Mouse (Mus musculus) kidney, adult 11 months (tissue): ENCODE measurements around the gene Cbfa2t2.
A peak's percentile ranks its signal among the peaks of the same experiment; 100 is the strongest.

Source experiments
- DNase-seq: peaks from one replicate; pipeline ENCODE4 v3.0.0; 2022

The Cbfa2t2 gene

GRCm38 (mm10) chr2:154436458-154437190 is at the start of gene Cbfa2t2:
Gene Cbfa2t2 (plus strand): TSS chr2:154436481.
- DNase-seq: peak; percentile 63

GRCm38 (mm10) chr2:154390180-154390964 is 45.9 kb upstream of the Cbfa2t2 start:
- peak; percentile 98 for DNase-seq

- DNase-seq: no peak
Observed at GRCm38 (mm10) chr2:154394602-154395001, 41.7 kb upstream of the Cbfa2t2 start.

GRCm38 (mm10) chr2:154396529-154396928 is 39.8 kb upstream of the Cbfa2t2 start:
- DNase-seq: no peak

DNA sequence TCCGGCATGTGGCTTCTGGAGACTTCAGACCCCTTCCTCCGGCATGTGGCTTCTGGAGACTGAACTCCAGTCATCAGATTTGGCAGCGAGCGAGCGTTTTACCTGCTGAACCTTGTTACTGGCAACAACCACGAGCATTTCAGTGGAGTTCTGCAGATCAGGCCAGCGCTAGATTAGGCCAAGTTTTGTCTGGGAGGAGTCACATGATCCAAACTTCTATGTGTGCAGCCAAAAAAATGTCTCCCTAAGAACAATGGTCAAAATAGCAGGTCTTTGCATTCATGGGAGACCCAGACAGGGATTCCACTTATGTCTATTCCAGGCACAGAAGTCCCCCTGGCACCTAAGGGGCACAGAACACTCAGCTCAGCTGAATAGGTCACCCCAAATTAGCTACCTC is 38.0 kb upstream of the Cbfa2t2 start:
- DNase-seq: peak; percentile 70

GRCm38 (mm10) chr2:154399325-154399724 is 37.0 kb upstream of the Cbfa2t2 start:
- DNase-seq: no peak

GRCm38 (mm10) chr2:154401976-154402375 is 34.3 kb upstream of the Cbfa2t2 start:
- DNase-seq: no peak

DNA sequence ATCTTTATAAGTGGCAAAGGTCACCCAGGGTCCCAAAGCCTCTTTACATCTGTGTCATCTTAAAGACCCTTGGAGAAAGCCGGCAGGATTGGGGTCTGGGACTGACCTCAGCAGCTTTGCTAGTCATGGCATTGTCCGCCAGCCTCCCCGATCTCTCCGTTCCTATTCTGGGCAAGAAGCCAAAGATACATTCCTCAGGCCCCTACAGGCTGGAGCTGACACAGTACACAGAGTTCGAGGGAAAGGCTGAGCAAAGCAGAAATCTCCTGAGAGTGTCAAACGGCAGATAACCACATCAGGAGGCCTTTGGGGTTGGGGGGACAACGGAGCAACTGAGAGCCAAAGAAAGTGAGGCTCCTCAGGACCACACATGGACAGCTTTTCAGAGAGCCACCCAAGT is 33.5 kb upstream of the Cbfa2t2 start:
- DNase-seq: peak; percentile 78

GRCm38 (mm10) chr2:154405447-154405994 is 30.8 kb upstream of the Cbfa2t2 start:
- no peak for DNase-seq

DNA sequence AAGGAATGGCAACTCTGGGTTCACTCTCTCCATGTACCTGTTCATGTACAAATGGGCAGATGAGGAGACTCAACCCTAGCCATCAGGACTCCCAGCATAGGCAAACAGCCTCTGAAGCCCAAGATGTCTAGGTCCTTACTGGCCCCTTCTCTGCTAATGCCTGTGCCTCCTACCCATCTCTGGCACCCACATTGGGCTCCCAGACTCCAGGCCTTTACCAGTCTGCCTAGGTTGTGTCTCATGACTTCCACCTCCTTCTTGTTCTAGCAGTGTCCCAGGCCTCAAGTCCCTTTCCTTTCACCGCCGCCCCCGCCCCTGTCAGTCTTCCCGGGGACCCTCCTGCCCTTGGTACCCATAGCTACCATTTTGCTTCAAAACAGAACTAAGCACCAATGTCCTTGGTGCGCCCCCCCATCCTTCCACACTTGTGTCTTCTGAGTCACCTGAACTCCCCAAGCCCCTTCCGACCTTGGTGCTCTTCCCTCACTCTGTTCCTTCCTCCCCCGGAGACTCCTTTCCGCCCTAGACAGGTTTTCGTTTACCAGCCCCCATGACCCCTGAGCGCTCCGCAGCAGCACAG is 29.1 kb upstream of the Cbfa2t2 start:
- peak; percentile 24 for DNase-seq

- DNase-seq: peak; percentile 91
Observed at GRCm38 (mm10) chr2:154407643-154408445, 28.4 kb upstream of the Cbfa2t2 start, which contains the start of gene Snta1. Gene Snta1 (minus strand): TSS chr2:154408099.

- DNase-seq: no peak
Observed at GRCm38 (mm10) chr2:154410355-154410754, 25.9 kb upstream of the Cbfa2t2 start.

DNA sequence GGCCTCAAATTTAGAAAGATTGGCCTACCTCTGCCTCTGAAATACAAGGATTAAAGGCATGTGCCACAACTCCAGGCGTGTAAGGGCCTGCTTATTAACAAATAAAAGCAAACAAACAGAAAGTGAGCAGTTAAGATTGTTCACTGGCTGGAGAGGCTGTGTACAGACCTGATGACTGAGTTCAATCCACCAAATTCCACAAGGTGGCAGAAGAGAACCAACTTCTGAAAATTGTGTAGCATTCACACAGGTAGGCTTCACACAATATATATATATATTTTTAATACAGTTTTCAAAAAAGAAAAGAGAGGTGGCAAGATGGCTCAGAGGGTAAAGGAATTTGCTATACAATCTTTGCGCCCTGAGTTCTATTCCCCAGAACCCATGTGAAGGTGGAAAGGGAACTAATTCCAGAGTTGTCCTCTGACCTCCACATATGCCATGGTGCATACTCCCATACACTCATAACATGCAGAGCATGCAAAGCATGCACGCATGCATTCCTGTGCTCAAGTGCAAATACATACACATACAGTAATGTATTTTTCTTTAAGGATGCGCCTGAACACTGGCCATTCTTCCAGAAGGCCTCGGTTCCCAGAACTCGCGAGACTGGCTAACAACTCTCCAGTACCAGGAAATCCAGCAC is 24.1 kb upstream of the Cbfa2t2 start:
- no peak for DNase-seq

- no peak for DNase-seq
Observed at GRCm38 (mm10) chr2:154417107-154417506, 19.2 kb upstream of the Cbfa2t2 start.

DNA sequence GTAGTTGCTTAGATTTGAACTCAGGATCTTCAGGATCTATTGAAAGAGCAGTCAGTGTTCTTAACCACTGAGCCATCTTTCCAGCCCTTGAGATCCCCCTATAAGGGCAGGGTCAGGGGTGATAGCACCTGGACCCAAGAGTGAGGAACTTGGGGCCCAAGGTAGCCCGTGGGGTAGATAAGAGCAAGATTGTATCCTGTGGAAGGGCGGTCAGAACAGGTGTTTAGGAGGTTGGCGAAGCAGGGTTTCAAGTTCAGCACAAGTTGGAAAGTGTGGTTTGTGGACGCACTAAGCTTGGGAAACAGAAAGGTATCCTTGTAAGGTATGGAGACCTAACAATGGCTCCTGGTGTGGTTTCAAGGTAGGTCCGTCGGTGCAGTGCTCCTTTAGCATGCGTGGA is 18.3 kb upstream of the Cbfa2t2 start:
- DNase-seq: no peak

DNA sequence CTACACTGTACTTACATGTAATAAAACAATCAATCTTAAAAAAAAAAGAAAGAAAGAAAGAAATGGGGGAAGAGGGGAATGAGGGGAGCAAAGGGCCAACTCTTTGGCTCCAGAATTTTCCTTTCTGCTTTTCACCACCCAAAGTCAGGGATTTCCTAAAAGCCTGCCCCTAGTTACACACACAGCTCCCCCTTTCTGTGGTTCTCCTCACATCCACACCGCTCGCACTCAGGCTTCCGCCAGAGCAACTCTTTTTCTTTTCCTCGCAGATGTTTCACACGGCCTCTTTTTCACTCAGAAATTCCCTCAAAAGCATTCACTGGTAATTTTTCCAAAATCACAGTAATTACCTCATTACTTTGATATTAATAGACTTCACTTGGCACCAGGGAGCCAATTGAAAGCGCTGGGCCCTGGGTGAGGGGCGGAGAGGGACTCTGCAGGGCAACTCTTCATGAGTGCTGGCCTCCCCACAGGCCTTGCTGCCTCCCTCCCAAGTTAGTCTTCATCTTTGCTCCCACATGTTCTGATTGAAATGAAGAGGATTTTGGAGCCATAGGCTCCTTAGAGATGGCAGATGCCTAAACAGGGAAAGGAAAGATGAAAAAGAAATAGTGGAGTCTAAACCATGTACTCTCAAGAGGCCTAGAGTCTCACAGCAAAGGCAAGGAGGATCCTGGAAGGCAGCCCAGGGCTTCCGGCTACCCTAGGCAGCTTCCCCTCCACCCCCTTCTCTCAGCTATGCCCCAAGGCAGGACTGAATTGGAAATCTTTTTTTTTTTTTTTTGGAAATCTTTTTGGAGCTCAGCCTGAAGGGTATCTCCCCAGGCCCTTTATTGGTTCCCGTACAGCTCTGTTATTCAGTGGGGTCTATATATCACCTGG is 16.4 kb upstream of the Cbfa2t2 start:
- no peak for DNase-seq

DNA sequence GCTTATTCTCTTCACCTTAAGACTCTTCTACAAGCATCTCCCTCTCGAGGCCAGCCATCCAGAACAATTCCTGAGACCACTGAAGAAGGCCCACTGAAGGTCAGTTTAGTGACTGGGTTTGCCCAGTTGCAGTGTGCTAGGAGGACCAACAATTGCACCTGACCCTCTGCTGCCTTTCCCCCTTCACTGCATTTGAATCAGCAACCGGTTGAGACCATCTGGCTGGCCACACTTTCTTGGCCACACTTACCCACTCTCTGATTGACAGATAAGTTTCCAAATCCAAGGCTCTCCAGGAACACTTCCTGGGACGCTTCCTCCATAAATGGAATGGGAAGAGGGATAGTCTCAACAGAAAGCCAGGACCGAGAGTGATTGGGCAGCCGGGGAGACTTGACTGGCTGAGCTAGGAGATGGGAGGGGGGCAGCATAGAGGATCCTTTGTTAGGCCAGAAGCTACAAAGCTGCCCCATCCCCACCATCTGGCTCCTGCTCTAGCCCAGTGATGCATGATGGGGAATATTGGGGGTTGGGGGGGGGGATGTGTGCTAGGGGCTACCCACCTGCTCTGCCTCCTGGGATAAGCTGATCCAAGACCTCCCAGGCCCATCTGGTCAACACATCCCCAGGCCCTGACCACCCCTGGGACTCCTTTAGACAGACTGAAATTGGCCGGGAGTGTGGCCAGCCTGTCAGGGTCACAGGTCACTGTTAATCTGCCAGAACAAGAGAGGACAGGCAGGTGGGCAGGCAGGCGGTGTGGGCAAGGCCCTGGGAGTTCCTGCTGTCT is 15.1 kb upstream of the Cbfa2t2 start:
- DNase-seq: no peak

- no peak for DNase-seq
Observed at GRCm38 (mm10) chr2:154422181-154422580, 14.1 kb upstream of the Cbfa2t2 start.

DNA sequence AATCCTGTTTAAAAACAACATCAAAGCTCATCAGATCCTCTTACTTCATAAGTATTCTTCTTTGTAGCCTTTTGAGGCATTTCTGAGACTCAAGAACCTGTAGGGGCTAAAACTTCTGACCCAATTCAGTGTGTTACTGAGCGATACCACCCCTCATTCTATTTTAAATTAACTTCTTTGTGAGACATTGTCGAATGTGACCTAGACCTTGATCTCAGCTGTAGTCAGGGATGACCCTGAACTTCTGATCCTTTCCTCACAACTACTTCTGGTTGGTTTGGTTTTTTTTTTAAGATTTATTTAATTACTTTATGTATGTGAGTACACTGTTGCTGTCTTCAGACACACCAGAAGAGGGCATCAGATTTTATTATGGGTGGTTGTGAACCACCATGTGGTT is 12.7 kb upstream of the Cbfa2t2 start:
- no peak for DNase-seq

- no peak for DNase-seq
Observed at GRCm38 (mm10) chr2:154425522-154425921, 10.8 kb upstream of the Cbfa2t2 start.
